Mouse (Mus musculus) lung, postnatal 36 days (tissue): ENCODE measurements around the gene Tspan15.

ENCODE experiments used
- DNase-seq: peaks from one replicate; pipeline ENCODE4 v3.0.0; 2022; ENCODE audit warnings: mixed read lengths

Tspan15 gene

DNA sequence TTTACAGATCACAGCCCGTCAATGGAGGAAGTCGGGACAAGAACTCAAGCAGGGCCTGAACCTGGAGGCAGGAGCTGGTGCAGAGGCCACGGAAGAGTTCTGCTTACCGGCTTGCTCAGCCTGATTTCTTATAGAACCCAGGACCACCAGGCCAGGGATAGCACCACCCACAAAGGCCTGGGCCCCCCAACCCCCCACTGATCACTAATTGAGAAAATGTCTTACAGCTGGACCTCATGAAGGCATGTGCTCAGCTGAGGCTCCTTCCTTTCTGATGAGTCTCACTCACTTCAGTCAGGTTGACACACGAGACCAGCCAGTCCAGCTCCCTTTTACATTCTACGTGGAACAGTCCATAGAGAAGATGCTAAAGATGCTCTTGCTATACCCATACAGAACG is 5.2 kb downstream of the Tspan15 start:
- no peak for DNase-seq

DNA sequence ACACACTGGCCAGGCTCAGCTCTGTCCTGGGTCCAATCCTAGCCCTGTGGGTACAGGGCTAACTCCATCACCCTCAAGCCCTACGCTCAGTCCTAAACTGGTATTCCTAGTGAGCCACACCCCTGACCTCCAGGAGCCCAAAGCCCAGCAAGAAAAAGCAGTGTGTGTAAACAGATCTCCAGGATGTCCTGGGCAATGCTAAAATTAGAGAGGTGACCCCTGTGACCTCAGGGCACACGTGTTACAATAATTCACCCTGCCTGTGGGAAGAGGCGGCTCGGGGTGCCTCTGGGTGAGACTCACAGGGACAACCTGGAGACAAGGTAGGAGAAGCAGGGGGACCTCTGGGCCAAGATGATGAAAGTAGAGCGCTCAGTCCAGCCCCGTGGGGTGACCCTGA is 6.8 kb downstream of the Tspan15 start:
- peak; percentile 51 for DNase-seq

GRCm38 (mm10) chr10:62222777-62223176 is 8.3 kb downstream of the Tspan15 start:
- peak; percentile 84 for DNase-seq

- DNase-seq, result peak; percentile 48
Observed at GRCm38 (mm10) chr10:62221647-62222046, 9.4 kb downstream of the Tspan15 start.

DNA sequence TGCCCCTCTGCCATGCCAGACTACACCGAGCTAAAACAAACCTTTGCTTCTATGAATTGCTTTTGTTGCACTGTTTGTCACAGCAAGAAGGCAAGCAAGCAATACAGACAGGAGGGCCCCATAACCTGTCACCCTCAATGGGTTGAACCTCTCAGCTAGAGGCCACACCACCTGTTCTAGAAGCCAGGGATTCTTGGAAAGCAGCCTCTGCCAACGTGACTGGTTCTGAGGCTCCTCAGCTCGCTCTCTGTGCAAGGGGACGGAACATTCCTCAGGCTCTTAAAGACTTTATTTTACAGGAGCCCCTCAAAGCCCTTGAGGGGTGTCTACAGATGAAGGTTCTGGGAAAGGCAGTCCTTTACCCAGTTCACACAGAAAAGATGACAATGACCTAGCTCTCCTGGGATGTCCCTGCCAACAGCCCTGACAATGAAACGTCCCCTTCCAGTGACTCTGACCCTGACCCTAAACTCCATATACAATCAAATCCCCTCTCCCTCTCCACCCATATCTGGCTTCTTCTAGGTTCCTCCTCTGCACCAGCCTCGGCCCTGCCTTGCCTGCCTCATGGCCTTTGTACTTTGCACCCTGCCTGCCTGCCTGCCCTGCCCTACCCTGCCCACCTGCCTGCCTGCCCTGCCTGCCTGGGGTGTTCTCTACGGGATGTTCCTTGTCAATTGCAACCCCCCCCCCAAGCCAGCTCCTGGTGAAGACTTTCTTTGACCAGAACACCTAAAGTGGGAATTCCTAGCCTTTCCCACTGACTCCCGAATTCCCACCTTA is 10.1 kb downstream of the Tspan15 start:
- DNase-seq, result peak; percentile 59

- peak; percentile 68 for DNase-seq
Observed at GRCm38 (mm10) chr10:62218789-62219172, 12.3 kb downstream of the Tspan15 start.

- DNase-seq, result no peak
Observed at GRCm38 (mm10) chr10:62218044-62218788, 12.8 kb downstream of the Tspan15 start.

GRCm38 (mm10) chr10:62217196-62217595 is 13.9 kb downstream of the Tspan15 start:
- peak; percentile 65 for DNase-seq

DNA sequence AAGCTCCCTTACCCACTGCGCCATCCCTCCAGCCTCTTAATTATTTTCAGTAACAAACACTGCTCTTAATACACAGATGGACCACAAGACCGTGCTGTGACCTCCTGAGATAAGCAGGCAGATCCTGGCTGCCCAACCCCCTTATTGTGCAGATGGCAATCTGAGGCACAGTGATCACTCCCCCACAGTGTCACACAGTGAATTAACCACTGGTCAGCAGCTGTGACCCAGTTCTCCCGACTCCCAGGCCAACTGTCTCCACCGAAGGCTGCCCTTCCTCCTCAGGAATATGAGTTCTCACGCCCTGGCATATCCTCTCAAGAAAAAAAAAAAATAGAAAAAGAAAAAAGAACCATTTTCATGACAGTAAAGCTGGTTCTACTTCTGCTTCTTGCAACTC is 14.5 kb downstream of the Tspan15 start:
- DNase-seq, result peak; percentile 54

DNA sequence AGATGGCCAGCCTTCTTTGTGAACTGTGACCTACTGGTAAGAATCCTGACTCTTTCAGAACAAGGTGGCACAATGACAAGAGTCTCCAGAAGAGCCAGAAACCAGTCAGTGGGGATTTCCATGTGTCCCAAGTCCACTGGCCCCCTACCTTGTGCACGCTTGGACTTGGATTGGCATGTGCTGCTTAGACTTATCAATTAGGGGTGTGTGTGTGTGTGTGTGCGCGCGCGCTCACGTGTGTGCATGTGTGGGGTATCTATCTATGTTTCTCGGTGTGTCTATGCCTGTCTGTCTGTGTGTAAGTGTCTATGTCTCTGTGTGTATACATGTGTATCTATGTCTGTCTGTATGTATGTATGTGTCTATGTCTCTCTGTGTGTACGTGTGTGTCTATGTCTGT is 15.4 kb downstream of the Tspan15 start:
- no peak for DNase-seq

DNA sequence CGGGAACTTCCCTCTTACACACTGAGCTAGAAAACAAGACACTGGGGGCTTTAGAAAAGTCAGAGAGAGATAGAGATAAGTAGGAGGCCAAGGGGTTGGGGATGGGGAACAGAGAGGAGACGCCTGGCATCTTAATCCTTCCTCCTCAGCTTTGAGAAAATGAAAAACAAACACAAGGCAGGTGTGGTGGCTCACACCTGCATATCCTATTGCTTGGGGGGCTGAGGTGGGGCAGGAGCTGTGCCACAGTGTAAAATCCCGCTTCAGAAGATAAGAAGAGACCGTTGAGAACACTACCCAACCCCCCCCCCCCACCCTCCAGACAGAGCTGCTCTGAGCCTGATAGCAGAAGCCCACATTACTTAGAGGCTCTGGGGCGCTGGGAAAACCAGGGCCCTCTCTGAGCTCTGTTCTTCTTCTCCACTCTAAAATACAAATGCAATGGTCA is 15.9 kb downstream of the Tspan15 start:
- no peak for DNase-seq

DNA sequence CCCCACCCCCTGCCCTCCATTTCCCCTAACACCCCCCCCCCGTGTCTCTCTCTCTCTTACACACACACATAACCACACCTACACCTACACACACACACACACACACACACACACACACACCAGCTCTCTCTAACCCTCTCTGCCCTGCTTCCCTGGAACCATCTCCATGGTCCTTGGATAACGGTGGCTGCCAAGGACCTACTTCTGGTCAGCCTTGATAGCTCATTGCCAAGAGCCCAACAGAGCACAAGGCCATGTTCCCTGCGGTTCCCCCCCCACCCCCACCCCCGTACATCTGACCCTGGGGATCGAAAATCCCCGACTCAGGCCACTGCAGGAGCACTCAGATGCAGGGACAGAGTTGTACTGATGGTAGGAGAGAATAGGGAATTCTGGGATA is 19.7 kb downstream of the Tspan15 start:
- no peak for DNase-seq

GRCm38 (mm10) chr10:62208241-62208896 is 22.7 kb downstream of the Tspan15 start:
- DNase-seq, result peak; percentile 61

DNA sequence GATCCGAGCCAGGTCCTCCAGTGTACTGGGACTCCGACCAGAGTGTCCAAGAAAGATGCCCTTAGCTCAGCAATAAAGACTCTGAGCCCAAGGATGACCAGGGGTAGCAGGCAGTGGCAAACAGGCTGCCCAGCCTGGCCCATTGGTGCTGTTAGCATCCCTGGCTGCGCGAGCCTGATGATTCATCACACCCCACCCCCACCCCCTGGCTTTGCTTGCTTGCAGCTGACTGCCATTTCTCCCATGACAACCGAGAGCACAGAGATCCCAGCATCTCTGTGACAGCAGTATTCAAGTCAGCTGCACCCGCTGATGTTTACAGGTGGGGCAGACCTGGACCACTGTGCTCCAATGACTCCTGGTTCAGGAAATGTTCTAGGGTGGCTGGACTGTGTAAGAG is 28.5 kb downstream of the Tspan15 start:
- no peak for DNase-seq

DNA sequence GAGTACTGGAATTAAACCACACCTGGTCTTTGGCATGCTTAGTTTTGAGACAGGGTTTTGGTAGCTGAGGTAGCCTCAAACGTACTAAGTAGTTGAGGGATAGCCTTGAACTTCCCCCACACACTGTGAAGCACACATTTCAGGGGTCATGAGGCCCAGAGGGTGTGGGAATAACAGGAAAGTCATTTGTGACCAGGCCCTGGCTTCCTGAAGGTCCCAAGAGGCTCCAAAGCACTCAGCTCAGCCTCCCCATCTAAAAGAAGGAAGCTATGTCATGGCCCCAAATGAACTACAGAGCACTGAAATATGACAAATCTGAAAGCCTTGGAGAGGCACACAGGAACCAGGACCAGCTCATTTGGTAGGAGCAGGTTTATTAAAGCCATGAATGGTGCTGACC is 32.2 kb downstream of the Tspan15 start:
- no peak for DNase-seq

DNA sequence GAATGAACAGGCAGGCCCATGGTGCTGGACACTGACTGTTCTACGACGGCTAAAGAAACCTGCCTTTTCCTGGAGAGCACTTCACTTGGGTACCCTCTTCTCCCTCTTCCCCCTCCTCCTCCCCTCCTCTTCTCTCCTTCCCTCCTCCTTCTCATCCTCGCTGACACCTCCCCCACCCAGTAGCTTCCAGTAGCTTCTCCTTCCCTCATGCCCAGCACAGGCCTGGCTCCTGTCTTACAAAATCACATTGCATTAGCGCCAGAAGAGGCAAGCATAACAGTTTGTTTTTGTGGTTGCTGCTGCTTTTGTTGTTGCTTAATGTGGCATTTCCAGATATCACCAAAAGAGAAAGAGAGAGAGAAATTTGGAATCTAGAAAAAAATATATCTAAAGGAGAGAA is 33.6 kb downstream of the Tspan15 start:
- no peak for DNase-seq

DNA sequence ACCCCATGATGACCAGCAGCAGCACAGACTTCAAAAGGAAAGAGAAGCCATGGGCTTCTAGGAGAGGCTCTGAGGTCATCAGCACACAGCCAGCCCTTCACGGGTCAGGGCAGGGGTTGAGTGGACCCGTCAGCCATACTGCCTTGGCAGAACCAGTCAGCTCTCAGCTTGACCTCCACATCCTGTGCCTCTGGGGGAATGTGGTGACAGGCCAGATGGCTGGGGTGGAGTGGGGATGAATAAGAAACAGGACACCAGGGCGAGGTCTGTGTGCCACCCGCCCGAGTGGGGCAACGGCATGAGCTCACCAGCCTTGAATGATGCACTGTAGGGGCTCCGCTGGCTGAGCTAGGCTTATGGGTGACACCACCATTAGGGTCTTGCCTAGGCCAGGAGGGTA is 35.7 kb downstream of the Tspan15 start:
- no peak for DNase-seq

DNA sequence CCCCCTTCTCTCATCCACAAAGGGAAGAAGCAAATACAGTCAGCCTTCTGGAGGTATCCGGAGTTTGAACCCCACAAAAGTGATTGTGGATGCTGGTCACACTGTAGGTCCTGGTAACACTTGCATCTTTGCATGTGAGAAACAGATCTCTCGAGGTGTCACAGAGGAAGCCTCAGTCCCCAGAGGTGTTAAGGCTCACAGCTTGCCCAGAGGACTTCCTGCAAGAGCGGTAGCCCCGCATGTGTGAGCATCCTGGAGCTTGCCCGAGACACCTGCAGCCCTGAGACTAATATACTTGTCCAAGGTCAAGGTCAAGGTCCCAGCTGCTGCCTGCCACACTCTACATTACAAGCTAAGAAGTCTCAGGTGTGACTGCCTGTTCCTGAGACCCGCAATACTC is 36.1 kb downstream of the Tspan15 start:
- no peak for DNase-seq

- DNase-seq, result no peak
Observed at GRCm38 (mm10) chr10:62194461-62194860, 36.6 kb downstream of the Tspan15 start.

DNA sequence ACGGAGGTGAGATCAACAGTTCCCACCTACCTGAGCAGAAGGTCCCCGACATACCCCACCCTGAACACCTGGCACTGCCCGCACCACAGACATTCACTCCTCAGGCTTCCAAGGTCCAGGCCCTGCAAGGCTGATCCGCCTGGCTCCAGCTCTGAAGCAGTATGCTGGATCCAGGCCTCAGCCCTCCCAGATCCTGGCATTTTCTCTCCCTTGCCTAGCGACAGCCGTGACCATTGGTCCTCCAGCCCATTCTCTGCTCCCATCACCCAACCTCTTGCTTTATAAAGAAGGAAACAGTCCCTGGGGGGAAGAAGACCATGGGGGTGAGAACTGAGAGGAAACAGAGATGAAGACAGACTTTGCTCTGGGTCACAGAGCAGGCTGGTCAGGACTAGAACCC is 37.0 kb downstream of the Tspan15 start:
- DNase-seq, result no peak

- DNase-seq, result peak; percentile 50
Observed at GRCm38 (mm10) chr10:62192701-62193157, 38.3 kb downstream of the Tspan15 start.

DNA sequence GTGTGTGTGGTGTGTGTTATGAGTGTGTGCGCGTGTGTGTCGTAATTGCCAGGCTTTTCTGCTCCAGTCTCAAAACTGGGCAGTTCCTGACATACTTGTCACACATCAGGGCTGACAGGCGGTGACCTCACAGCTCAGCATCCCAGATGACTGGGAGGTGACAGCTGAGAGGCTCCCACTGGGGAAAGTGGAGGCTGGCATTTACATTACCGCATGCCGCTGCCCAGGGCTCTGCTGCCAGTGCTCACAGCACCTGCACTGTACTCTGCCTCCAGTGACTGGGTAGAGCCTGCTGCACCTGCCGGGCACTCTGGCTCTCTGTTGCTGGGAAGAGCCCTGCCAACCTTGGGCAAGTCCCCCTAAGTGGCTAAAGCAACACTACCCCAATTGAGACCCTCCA is 40.2 kb downstream of the Tspan15 start:
- no peak for DNase-seq

DNA sequence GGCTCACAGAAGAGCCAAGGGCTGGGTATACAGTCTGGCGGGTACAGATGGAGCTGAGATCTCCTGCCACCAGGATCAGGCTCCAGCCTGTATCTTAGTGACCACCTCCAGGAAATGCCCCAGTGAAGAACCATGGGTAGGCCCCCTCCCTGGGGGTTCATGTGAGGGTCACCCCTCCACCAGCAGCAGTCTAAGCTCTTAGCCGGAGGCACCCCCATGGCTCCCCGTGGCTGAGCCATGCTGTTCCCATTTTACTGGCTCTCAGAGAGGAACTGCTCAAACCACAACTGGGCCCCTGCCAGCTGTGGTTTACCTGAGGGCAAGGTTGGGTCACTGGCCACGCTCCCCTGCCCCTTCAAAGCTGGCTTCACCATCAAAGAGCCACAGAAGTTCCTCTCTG is 41.1 kb downstream of the Tspan15 start:
- DNase-seq, result peak; percentile 73

GRCm38 (mm10) chr10:62189303-62189702 is 41.7 kb downstream of the Tspan15 start:
- peak; percentile 47 for DNase-seq
